Mouse (Mus musculus) kidney, postnatal 4 days (tissue): ENCODE measurements around the gene Mcoln2.

Experiments
- DNase-seq, 2 experiments: peaks; one replicate each; pipeline ENCODE4 v3.0.0; 2021; ENCODE audit warnings: mixed read lengths in 2 of 2

Mcoln2 gene

GRCm38 (mm10) chr3:146146131-146146530, 3.5 kb upstream of the Mcoln2 start:
- no peak for DNase-seq

GRCm38 (mm10) chr3:146150058-146150400, 396 bp downstream of the Mcoln2 start:
- DNase-seq, result peak; percentile 64 to 74

GRCm38 (mm10) chr3:146150560-146150959, 927 bp downstream of the Mcoln2 start:
- DNase-seq, result peak; percentile 15 to 42

- DNase-seq, result no peak
Measured at GRCm38 (mm10) chr3:146151328-146151727, 1.7 kb downstream of the Mcoln2 start.

GRCm38 (mm10) chr3:146151755-146152154, 2.1 kb downstream of the Mcoln2 start:
- no peak for DNase-seq

- DNase-seq, result no peak
Measured at GRCm38 (mm10) chr3:146152348-146152747, 2.7 kb downstream of the Mcoln2 start.

GRCm38 (mm10) chr3:146152913-146153312, 3.3 kb downstream of the Mcoln2 start:
- no peak for DNase-seq

- DNase-seq, result peak in 1 of 2 experiments; percentile 21
Measured at GRCm38 (mm10) chr3:146153862-146154611, 4.4 kb downstream of the Mcoln2 start.

- no peak for DNase-seq
Measured at GRCm38 (mm10) chr3:146155628-146156576, 6.3 kb downstream of the Mcoln2 start.

- DNase-seq, result no peak
Measured at GRCm38 (mm10) chr3:146156811-146157210, 7.2 kb downstream of the Mcoln2 start.

- no peak for DNase-seq
Measured at GRCm38 (mm10) chr3:146158039-146158438, 8.4 kb downstream of the Mcoln2 start.

- DNase-seq, result no peak
Measured at GRCm38 (mm10) chr3:146159360-146159759, 9.7 kb downstream of the Mcoln2 start.

- no peak for DNase-seq
Measured at GRCm38 (mm10) chr3:146162197-146162596, 12.6 kb downstream of the Mcoln2 start.

- no peak for DNase-seq
Measured at GRCm38 (mm10) chr3:146169356-146169755, 19.7 kb downstream of the Mcoln2 start.

GRCm38 (mm10) chr3:146173030-146173429, 23.4 kb downstream of the Mcoln2 start:
- DNase-seq, result no peak

- DNase-seq, result peak; percentile 24 to 39
Measured at GRCm38 (mm10) chr3:146174215-146174614, 24.6 kb downstream of the Mcoln2 start.

- no peak for DNase-seq
Measured at GRCm38 (mm10) chr3:146177295-146177694, 27.7 kb downstream of the Mcoln2 start.

GRCm38 (mm10) chr3:146177748-146178582, 28.3 kb downstream of the Mcoln2 start:
- peak; percentile 92 to 94 for DNase-seq

- DNase-seq, result no peak
Measured at GRCm38 (mm10) chr3:146180341-146180740, 30.7 kb downstream of the Mcoln2 start.

- DNase-seq, result peak; percentile 83 to 86
Measured at GRCm38 (mm10) chr3:146180986-146181385, 31.4 kb downstream of the Mcoln2 start.

GRCm38 (mm10) chr3:146184992-146185657, 35.5 kb downstream of the Mcoln2 start:
- peak; percentile 69 to 75 for DNase-seq

- no peak for DNase-seq
Measured at GRCm38 (mm10) chr3:146186033-146186432, 36.4 kb downstream of the Mcoln2 start.
